Mouse (Mus musculus) embryo, embryonic 10 days (tissue): ENCODE results near the gene Tenm3.

Source experiments
- DNase-seq: peaks from one replicate; pipeline ENCODE4 v3.0.0-alpha.2; 2015; ENCODE audit warnings: low spot score

Tenm3 gene

GRCm38 (mm10) chr8:48740951-48741350 is 102.8 kb downstream of the Tenm3 start:
- no peak for DNase-seq

- DNase-seq = no peak
Measured at GRCm38 (mm10) chr8:48740147-48740881, 103.4 kb downstream of the Tenm3 start.

DNA sequence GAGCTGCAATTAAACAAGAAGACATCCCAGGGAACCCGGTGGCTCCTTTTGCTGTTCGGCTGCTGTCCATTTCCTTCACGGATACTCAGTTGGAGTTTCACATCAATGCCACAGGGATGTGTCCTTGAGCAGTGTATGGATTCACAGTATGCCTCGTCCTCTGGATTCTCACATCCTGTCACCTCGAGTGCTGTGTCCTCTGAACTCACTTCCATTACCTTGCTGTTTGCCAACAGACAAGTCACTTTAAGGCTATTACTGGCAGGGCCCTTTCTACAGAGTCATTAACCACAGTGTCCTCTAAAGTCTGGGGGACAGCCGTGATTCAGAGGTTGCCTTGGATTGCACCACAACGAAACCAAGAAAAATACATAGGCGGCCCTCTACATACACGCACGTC is 110.0 kb downstream of the Tenm3 start:
- no peak for DNase-seq

- DNase-seq = no peak
Measured at GRCm38 (mm10) chr8:48733057-48733456, 110.7 kb downstream of the Tenm3 start.

DNA sequence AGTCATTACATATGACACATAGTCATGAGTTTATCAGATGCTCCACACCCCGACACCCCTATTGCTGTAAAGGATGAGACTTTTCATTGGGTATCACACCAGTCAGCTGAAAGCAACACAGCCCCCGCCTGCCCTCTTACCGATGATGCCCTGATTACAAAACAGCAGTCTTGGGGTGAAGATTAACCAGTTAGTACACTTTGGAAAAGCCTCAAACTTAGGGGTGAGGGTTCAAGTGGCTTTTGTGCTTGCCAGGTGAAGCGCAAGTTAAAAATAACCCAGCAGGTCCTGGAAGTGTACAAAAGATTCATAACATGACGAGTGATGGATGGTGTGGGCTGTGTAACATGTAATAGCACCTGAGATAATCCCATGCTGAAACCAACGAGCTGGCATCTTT is 113.0 kb downstream of the Tenm3 start:
- no peak for DNase-seq

DNA sequence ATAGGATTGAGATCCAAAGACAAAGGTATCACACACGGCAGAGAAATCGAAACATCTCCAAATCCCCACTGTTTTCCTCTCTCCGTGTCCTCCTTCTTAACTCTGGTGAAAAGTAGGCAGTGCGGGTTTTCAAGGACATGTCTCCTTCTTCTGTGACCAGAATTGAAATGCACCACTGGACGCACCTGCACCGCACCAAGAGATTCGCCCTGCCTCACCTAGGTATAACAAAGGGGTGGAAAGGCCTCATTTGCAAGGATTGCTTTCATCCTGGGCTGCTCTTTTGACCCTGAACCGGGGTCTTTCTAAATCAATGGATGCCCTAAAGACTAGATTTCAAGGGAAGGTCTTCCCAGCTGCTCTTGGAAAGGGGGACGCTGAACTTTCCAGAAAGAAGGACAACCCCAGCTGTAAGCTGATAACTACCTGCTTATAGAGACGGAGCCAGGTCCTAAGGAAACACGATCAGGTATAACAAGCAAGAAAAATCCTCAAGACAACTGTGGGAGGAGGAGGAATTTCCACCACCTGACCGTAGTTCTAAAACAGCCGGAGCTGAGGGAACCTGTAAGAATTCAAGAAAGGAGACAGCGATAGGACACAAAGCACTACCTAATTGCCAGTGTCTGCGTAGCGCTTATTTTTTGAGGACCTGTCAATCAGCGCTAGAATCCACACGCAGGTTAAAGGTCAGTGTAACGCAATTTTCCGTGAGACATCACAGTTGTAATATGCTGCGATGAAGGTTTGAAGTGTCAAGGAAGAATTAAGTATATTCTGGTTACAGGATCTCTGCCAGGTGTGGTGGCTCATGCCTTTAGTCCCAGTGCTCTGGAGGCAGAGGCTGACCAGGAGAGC is 114.7 kb downstream of the Tenm3 start:
- DNase-seq = no peak

GRCm38 (mm10) chr8:48728006-48728405 is 115.7 kb downstream of the Tenm3 start:
- DNase-seq = no peak

DNA sequence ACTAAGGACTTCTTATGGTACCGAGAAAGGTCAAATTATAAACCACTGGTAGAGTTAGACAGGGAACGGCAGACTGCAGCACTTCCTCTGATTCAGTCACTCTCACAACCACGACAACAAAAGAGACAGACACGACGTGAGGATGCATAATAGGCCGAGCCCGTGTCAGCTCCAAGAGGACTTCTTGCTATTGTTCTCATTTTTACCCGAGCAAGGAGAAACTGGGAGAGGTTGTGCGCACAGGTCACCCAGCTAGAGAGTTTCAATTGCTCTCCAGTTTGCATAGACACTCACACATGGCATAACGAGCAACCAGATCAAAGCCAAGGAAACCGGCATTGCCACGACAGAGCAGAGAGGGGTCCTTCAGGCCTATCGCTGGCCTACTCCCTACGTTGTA is 121.0 kb downstream of the Tenm3 start:
- peak; percentile 39 for DNase-seq

- no peak for DNase-seq
Measured at GRCm38 (mm10) chr8:48722318-48722717, 121.4 kb downstream of the Tenm3 start.

DNA sequence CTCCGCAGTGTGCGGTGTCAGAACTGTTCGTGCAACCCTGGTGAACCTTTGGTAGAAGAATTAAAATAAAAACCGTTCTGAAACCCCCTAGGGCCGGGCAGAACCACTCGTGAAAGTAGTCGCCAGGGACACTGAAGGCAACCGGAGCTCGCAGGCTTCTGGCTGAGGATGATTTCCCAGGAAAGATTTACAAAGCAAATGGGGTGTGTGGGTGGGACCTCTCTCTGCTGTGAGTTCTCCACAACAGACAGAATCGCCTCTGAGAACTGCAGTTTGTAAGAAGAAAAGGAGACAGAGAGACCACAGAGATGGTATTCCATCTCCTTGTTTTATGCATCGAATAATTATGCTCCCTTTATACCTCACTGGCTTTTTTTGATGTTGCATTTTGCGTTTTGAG is 122.4 kb downstream of the Tenm3 start:
- DNase-seq = no peak

DNA sequence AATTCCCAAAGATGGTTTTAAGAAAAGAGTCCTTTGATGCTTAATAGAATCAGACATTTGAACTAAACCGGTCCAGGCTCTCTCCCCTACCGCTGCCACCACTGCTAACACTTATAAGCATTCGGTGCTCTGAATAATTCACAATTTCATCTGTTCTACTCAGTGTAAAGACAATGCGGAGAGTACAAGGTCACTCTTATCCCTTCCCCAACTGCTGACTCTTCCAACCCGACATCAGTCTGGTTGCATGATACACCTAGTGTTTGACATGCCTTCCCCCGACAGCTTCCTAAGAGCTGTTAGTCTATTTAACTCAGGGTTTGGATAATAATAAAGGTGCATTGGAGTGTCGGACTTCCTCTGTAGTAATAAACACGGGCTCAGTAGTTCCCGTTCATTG is 128.1 kb downstream of the Tenm3 start:
- DNase-seq = no peak

DNA sequence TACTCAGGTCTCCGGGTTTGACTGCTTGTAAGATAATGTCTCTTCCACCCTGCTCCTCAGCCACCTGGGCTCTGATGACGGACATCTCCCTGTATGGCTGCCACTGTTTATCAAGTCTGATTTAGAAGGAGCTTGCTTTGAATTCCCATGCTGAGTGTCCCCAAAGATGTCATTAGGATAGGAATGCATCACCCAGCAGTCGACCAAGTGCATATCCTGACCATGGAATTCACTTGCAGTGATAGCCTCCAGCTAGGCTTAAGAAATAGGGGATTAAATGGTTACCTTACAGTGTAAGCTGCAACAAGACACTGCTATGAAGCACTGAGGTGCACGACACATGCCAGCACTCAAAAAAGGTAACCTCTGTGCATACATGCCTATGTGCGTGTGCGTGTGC is 137.1 kb downstream of the Tenm3 start:
- DNase-seq = no peak

DNA sequence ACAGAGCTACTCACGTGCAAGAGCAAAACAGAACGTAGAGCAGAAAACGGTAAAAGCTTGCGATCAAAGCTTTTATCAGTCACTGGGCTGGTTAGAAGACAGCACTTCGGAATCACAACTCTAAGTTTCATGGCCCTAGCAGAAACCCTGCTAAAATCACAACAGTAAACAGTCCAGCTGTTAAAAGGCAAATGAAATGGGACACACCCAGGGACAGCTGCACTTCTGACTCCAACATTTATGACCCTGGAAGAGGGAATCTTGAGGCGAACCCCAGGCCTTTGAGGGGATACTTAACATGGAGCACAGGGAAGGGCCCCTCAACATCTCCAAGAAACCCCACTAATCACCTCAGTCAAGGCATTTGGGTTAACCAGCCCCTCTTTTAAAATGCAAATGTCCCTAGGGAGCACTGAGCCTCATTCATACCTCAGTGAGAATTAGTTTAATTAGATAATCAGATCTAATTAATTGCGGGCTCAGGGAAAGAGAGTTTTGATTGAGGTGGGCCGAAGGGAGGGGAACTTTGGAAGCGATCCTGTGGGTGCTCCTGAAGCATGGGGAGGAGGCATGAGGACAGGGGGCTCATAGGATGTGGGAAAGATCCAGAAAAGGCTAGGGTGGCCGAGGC is 138.8 kb downstream of the Tenm3 start:
- no peak for DNase-seq

GRCm38 (mm10) chr8:48704485-48704884 is 139.3 kb downstream of the Tenm3 start:
- no peak for DNase-seq

DNA sequence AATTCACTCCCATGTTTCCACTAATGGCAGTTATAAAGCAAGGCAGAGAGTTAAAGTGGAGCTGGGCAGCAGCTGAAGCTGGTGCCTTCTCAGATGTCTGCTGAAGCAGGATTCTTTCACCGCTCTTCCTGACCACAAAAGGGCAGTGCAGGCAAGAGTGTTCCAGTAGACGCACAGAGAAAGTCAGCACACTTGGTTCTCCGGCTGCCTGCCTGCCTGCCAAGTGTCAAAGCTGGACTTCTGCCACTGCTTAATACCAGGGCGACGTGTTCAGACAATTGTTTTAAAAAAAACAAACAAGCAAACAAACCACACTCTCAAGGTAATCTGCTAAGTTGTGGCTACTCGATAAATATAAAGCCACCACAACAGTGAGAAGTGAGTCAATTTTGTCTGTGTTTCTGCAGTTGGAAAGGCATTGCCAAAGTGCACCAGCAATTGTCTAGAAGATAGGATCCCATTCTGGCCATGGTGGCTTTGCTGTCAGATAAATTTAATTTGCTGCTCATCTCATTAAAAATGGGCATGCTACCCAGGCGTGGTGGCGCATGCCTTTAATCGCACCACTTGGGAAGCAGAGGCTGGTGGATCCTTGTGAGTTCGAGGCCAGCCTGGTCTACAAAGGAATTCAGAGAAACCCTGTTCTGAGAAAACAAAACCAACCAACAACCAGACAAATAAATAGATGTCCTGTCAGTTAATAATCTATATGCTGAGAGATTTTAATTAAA is 152.9 kb downstream of the Tenm3 start:
- DNase-seq = peak; percentile 61

GRCm38 (mm10) chr8:48688706-48689105 is 155.0 kb downstream of the Tenm3 start:
- DNase-seq = no peak

GRCm38 (mm10) chr8:48688188-48688587 is 155.6 kb downstream of the Tenm3 start:
- no peak for DNase-seq

DNA sequence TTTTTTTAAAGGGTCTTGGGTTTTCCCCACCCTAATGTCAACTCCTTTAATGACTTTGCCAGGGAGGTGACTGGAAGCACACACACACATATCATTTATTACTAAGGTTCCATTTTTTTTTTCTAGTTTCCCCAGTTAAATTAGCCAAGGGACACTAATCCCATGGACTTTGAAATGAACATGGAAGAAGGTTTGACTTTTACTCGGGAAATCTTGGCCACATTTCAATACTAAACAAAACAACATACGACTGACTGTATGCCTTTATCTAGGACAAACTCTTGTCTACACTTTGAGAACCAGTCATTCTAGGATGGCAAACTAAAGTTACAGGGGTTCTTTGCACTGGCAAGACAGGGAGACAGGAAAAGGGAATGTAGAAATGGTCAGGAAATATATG is 170.3 kb downstream of the Tenm3 start:
- no peak for DNase-seq

- DNase-seq = no peak
Measured at GRCm38 (mm10) chr8:48672471-48672870, 171.3 kb downstream of the Tenm3 start.

DNA sequence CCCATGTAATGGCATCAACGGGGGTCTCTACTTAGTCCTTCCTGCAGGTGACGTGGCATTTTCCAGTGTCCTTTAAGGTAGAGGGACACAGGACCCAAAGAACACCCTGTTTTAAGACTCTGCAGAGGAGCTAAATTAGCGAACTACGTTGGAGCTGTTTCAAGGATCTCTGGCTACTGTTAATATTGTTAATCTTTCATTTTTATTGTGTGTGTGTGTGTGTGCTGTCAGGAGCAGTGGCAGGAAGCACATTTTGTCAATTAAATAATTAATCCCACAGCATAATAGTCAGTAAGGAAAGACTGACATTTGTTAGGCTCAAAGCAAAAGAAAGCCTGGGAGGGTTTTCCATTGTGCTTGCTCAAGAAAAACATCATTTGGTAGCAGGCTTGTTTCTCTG is 172.4 kb downstream of the Tenm3 start:
- no peak for DNase-seq

DNA sequence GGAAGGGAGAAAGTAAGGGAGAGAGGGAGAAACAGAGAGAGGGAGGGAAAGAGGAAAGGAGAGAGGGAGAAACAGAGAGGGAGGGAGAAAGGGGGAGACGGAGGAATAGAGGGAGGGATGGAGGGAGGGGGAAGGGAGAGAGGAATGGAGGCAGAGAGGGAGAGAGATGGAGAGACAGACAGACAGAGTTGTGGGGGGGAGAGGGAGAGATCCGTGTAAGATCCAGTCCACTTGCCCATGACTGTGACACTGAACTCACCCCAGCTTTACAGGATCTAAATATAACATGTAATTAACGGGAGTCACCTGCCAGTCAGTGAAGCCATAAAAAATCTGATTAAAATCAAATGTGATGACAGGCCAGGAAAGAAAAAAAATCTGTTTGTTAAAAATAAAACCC is 172.9 kb downstream of the Tenm3 start:
- DNase-seq = no peak

- no peak for DNase-seq
Measured at GRCm38 (mm10) chr8:48670387-48670786, 173.4 kb downstream of the Tenm3 start.
